Mouse (Mus musculus) liver, embryonic 14.5 days (tissue): ENCODE measurements around the gene Gse1. TPM values are rescaled to one million over a fixed set of nuclear protein-coding genes. Genes with fewer than 3 reads are reported as not detected.

ENCODE experiments used
- ATAC-seq: fragments of 200-750 bp; cut with Nextera tagmentation; 2 replicates; pipeline ENCODE4 v1.8.0; 2017; ENCODE audit warnings: moderate number of reproducible peaks, mild to moderate bottlenecking, moderate library complexity; ENCODE audit not compliant: insufficient read depth
- DNase-seq, 3 experiments: peaks; one replicate each; pipeline ENCODE4 v3.0.0-alpha.2; 2012 to 2013; ENCODE audit warnings: low read depth in 3 of 3, low spot score in 3 of 3
- H3K27ac ChIP-seq: fragments of 300-500 bp; sonication (generic); 2 replicates; pipeline ENCODE4 v1.5.1; 2014; ENCODE audit warnings: moderate library complexity, mild to moderate bottlenecking, control low read depth, inconsistent platforms
- H3K27me3 ChIP-seq: fragments of 300-500 bp; sonication (generic); 2 replicates; pipeline ENCODE4 v1.6.1; 2014; ENCODE audit warnings: mild to moderate bottlenecking, low read length, moderate library complexity; ENCODE audit not compliant: control insufficient read depth, insufficient read depth
- H3K36me3 ChIP-seq: fragments of 300-500 bp; sonication (generic); replicated peaks from 2 replicates; pipeline ENCODE4 v1.6.1; 2014; ENCODE audit warnings: low read depth; ENCODE audit not compliant: control insufficient read depth, insufficient read depth
- H3K4me1 ChIP-seq, 2 experiments: fragments of 200-500 bp in 1 of 2; fragments of 300-500 bp in 1 of 2; sonication (generic) in 1 of 2; replicated peaks; 2 replicates each; pipeline ENCODE4 v1.6.1; 2012 to 2014; ENCODE audit warnings: antibody characterized with exemption in 1 of 2, inconsistent platforms in 1 of 2, low read length in 1 of 2; ENCODE audit not compliant: control insufficient read depth in 2 of 2, insufficient read depth in 2 of 2
- H3K4me2 ChIP-seq: fragments of 300-500 bp; sonication (generic); 2 replicates; pipeline ENCODE4 v1.6.1; 2014; ENCODE audit warnings: low read depth, mild to moderate bottlenecking, control low read depth, moderate library complexity
- H3K4me3 ChIP-seq, 2 experiments: fragments of 200-500 bp in 1 of 2; fragments of 300-500 bp in 1 of 2; sonication (generic) in 1 of 2; 2 replicates each; pipeline ENCODE4 v1.5.1; 2012 to 2014; ENCODE audit warnings: low read depth in 2 of 2, low read length in 2 of 2, mild to moderate bottlenecking in 2 of 2, control low read depth in 1 of 2, inconsistent platforms in 1 of 2, moderate library complexity in 1 of 2; ENCODE audit not compliant: insufficient read depth in 1 of 2
- H3K9ac ChIP-seq: fragments of 300-500 bp; sonication (generic); replicated peaks from 2 replicates; pipeline ENCODE4 v1.6.1; 2014; ENCODE audit warnings: mild to moderate bottlenecking, control low read depth, moderate library complexity
- H3K9me3 ChIP-seq: fragments of 300-500 bp; sonication (generic); 2 replicates; pipeline ENCODE4 v1.6.1; 2016; ENCODE audit warnings: low read length, mixed read lengths; ENCODE audit not compliant: control insufficient read depth
- CTCF ChIP-seq: IDR thresholded peaks from 2 replicates; pipeline ENCODE4 v1.5.1; 2016; ENCODE audit warnings: antibody characterized with exemption, low read depth, control low read depth
- EP300 ChIP-seq: IDR thresholded peaks from 2 replicates; pipeline ENCODE4 v1.6.1; 2016; ENCODE audit warnings: antibody characterized with exemption, low read depth
- WGBS: fragments of 180-500 bp; shearing (Covaris S2); extraction: QIAGEN DNeasy Blood & Tissue Kit; methylation state at CpG from one replicate; pipeline ENCODE4 v1.1.7; 2014; ENCODE audit not compliant: insufficient replicate concordance; 5-methylcytosine and 5-hydroxymethylcytosine counted together
- polyA plus RNA-seq, 2 experiments: library from polyadenylated mRNA; depleted of rRNA in 1 of 2; stranded (reverse) in 1 of 2; unstranded in 1 of 2; fragments of >200 nt; fragmentation: Nextera tagmentation in 1 of 2; extraction: Ambion mirVana in 1 of 2; gene quantifications; 2 replicates each; pipeline versions ENCODE4 v1.2.1 to v1.2.3; 2012 to 2014

The Gse1 gene
- polyA plus RNA-seq, 2 experiments: 11.4 to 14.9 TPM

DNA sequence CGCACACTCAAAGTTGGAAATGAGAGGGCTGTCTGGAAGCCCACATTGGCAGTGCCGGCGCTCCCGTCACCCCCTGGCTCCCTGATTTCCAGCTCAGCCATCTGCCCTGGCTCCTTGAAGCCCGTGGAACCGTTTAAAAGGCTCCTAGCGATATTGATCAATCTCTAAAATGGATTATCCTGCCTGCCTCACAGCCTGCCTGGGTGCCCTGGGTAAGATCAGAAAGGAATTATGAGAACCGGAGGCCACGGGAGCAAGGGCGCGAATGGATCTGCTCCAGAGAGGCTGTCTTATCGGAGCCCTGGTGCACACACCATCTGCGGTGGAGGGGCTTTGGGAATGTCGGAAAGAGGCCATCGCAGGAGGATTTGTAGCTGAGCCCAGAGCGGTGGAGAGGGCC lies 244.0 kb downstream of the Gse1 start:
- DNase-seq (no peak), ATAC-seq (no peak)
- no peaks in the 10 kb centered on the region; the same call in 1 of the 2 replicates for H3K27me3 ChIP-seq
- H3K9me3 ChIP-seq: no peaks in the 10 kb centered on the region
- 68% methylated on average over 16 of the region's 16 CpGs for WGBS
- TF ChIP-seq EP300: no peak
- TF ChIP-seq CTCF: no peak
- no peaks in the 10 kb centered on the region for H3K36me3 ChIP-seq
- no peak overlapping the region for H3K4me3 ChIP-seq
- no peak overlapping the region for H3K9ac ChIP-seq
- H3K4me1 ChIP-seq: peaks cover 43 to 46% of the 10 kb centered on the region in 2 experiments
- H3K27ac ChIP-seq: no peak overlapping the region
- H3K4me2 ChIP-seq: no peak overlapping the region

DNA sequence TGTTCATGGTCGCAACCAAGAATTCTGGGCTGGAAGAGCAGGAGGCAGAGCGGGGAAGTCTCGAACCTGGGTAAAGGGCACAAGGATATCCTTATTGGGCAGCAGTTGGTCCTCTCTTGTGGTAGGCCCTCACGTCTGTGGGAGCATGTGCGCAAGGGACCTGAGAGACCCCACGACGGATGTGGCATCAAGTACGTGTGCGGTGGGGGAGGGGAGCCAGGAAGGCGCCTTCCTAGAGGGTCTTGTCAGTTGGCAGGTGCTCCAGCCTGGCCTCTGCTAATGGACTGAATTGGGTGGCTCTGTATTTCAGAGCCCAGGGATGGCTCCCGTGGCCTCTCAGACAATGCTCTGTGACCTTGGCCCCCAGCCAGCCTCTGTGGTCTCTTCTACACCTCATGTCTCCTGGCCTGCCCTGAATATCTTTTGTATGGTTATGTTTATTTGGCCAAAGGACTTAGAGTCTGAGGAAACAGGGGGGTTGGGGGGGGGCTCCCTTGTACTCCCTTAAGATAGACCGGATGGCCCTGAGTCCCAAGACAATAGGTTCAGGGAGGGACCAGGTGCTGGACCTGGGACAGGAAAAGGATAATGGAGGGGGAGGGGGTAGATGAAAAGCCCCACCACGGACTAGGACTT lies 245.6 kb downstream of the Gse1 start:
- Histone ChIP-seq H3K4me3 (no peak overlapping the region), H3K27me3 (no peaks in the 10 kb centered on the region; the same call in 1 of the 2 replicates), H3K4me2 (no peak overlapping the region), H3K27ac (no peak overlapping the region), H3K36me3 (no peaks in the 10 kb centered on the region), H3K4me1 (peaks cover 47 to 51% of the 10 kb centered on the region in 2 experiments), H3K9ac (no peak overlapping the region), H3K9me3 (no peaks in the 10 kb centered on the region)
- DNase-seq: no peak
- TF ChIP-seq CTCF: no peak
- no peak for TF ChIP-seq EP300
- no peak for ATAC-seq
- WGBS: 66% methylated on average over 13 of the region's 13 CpGs

DNA sequence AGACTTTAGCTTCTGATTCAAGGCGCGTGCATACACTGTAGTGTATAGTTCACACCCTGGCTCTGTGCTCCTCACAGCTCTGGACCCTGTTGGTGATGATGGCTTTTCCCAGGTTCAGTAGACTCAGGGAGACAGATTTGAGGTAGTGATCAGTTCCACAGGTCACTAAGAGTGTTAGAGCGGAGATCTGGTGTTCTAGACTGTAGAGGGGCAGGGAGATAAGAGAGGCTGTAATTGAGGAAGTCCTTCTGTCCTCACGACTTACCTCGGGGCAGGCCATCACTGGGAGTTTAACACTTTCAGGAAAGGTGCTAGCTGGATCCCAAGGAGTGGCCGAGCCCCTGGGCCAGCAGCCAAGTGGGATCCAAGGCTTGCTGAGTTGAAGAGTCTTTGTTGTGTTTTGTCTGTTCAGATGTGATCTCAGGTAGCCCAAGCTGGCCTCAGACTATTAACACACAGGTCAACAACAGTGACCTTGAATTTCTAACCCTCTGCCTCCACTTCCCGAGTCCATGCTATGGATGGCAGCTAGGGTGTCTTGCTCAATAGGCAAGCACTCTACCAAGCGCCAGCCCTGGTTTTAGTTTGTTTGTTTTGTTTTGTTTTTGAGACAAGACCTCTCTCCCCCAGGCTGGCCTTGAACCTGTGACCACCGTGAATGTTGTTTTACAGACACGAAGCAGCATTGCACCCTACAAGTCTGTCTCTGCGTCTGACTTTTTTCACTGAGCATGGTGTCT lies 246.4 kb downstream of the Gse1 start:
- peaks cover 55 to 58% of the 10 kb centered on the region in 2 experiments for H3K4me1 ChIP-seq
- peak overlapping the region; percentile 86 for H3K27ac ChIP-seq
- no peak overlapping the region for H3K4me3 ChIP-seq
- no peaks in the 10 kb centered on the region for H3K36me3 ChIP-seq
- no peaks in the 10 kb centered on the region; the same call in 1 of the 2 replicates for H3K27me3 ChIP-seq
- H3K9me3 ChIP-seq: no peaks in the 10 kb centered on the region
- peak overlapping the region; percentile 76 for H3K4me2 ChIP-seq
- no peak for TF ChIP-seq CTCF
- TF ChIP-seq EP300: no peak
- peak overlapping the region; percentile 65 for H3K9ac ChIP-seq
- 45% methylated on average over 11 of the region's 11 CpGs for WGBS
- ATAC-seq: no peak
- no peak for DNase-seq

DNA sequence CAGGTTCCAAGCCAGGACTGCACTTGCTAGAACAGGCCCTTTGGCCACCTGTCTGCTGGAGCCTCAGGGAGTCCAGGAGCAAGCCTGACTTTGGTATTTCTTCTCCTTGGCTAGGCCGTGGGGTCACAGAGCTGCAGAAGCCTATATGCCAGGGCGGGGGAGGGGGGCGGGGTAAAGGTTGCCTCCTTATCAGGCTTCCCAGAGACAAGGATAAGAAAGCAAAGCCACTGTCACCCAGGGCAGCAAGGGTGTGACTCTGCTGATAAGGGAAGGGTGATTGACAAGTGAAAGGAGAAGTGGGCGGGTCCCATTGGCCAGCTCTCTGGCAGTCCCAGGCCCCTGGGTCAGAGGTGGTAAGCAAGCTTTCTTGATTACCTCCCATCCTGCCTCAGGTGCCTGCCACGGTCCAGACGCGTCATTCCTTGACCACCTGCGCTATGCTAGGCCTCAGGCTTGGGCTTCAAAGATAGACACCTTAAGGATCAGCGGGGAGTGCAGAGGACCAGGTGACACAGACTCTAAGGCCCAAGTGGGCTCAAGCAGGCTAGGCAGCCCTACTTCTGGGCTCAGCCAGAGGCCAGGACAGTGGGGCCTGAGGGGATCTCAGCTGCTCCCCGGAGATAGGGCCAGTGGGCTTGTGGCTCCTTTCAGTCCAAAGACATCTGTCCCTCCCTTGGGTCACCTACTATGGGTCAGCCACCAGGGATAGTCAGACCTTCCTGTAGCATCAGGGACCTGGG lies 247.4 kb downstream of the Gse1 start:
- Histone ChIP-seq H3K27me3 (no peaks in the 10 kb centered on the region; the same call in 1 of the 2 replicates), H3K4me1 (peaks cover 61% of the 10 kb centered on the region in 2 experiments), H3K9me3 (no peaks in the 10 kb centered on the region), H3K27ac (peak overlapping the region; percentile 86), H3K9ac (peak overlapping the region; percentile 65), H3K36me3 (no peaks in the 10 kb centered on the region), H3K4me3 (peak overlapping the region; percentile 22 to 43; a peak in 2 of 4 replicates), H3K4me2 (peak overlapping the region; percentile 76)
- TF ChIP-seq CTCF (no peak), EP300 (peak; percentile 97)
- DNase-seq (peak; percentile 95 to 97 (median 96)), ATAC-seq (peak; percentile 92)
- WGBS: 11% methylated on average over 10 of the region's 10 CpGs
